Mouse (Mus musculus) small intestine, adult 2 months (tissue): ENCODE measurements around the gene Adssl1.

ENCODE experiments used
- CTCF ChIP-seq: fragments of 200-500 bp; IDR thresholded peaks from 2 replicates; pipeline ENCODE4 v1.5.1; 2012; ENCODE audit warnings: low read depth, mild to moderate bottlenecking, control low read depth, inconsistent platforms, low read length, moderate library complexity, mixed read lengths; ENCODE audit not compliant: insufficient replicate concordance, insufficient read length; ENCODE audit errors: extremely low read depth
- POLR2A ChIP-seq: fragments of 200-500 bp; IDR thresholded peaks from 2 replicates; pipeline ENCODE4 v1.6.1; 2012; ENCODE audit warnings: low read depth, mild to moderate bottlenecking, control low read depth, inconsistent platforms, low read length, moderate library complexity

- TF ChIP-seq CTCF, result no peak
- TF ChIP-seq POLR2A, result peak; percentile 33; the same call in 1 of the 2 replicates
Observed at GRCm38 (mm10) chr12:112588426-112589256, 31.2 kb upstream of the Adssl1 start, which contains the start of gene Inf2.
